Mouse (Mus musculus) gastrocnemius, postnatal 14 days (tissue): ENCODE measurements at regions not wholly inside any gene's neighbourhood (a gene's known extent, or its start where the extent isn't known, plus 50 kb on each side); places are given as distances from the start of the nearest gene placed in this dataset.
A peak's percentile ranks its signal among the peaks of the same experiment; 100 is the strongest.

Experiments
- DNase-seq: peaks from one replicate; pipeline ENCODE4 v3.0.0; 2021; ENCODE audit warnings: mixed read lengths
- intact Hi-C: fragments of 180-260 bp; cut with DNase I; formaldehyde crosslinking; loops from one replicate; pipeline ENCODE4 v1.15.1; 2025; ENCODE audit warnings: low total_unique reads

GRCm38 (mm10) chr3:143340032-143340431 lies 458.2 kb upstream of the Pkn2 start:
- intact Hi-C loops = no loop called here
- DNase-seq = no peak

GRCm38 (mm10) chr3:143333339-143333738 lies 451.5 kb upstream of the Pkn2 start:
- no peak for DNase-seq
- intact Hi-C loops = no loop called here

- intact Hi-C loops = no loop called here
- no peak for DNase-seq
These were observed 446.7 kb upstream of the Pkn2 start for GRCm38 (mm10) chr3:143328521-143328920.

GRCm38 (mm10) chr3:143327652-143328051 lies 445.8 kb upstream of the Pkn2 start:
- DNase-seq = no peak
- intact Hi-C loops = no loop called here

GRCm38 (mm10) chr3:143316457-143316856 lies 434.7 kb upstream of the Pkn2 start:
- peak; percentile 7 for DNase-seq
- intact Hi-C loops = no loop called here

- no peak for DNase-seq
- intact Hi-C loops = no loop called here
These were observed 410.0 kb upstream of the Pkn2 start for GRCm38 (mm10) chr3:143291793-143292192.

GRCm38 (mm10) chr3:143264132-143264531 lies 382.3 kb upstream of the Pkn2 start:
- DNase-seq = no peak
- intact Hi-C loops = no loop called here

- no peak for DNase-seq
- intact Hi-C loops = no loop called here
These were observed 370.8 kb upstream of the Pkn2 start for GRCm38 (mm10) chr3:143252643-143253042.

GRCm38 (mm10) chr3:143252008-143252407 lies 370.2 kb upstream of the Pkn2 start:
- DNase-seq = no peak

GRCm38 (mm10) chr3:143242691-143243090 lies 360.9 kb upstream of the Pkn2 start:
- intact Hi-C loops = no loop called here

More at GRCm38 (mm10) chr3:143252008-143252407, 370.2 kb upstream of the Pkn2 start:
- intact Hi-C loops = no loop called here

GRCm38 (mm10) chr3:143240545-143241383 lies 359.0 kb upstream of the Pkn2 start:
- intact Hi-C loops = no loop called here
- DNase-seq = no peak

More at GRCm38 (mm10) chr3:143242691-143243090, 360.9 kb upstream of the Pkn2 start:
- no peak for DNase-seq

- intact Hi-C loops = no loop called here
- DNase-seq = no peak
These were observed 356.7 kb upstream of the Pkn2 start for GRCm38 (mm10) chr3:143238546-143238945.

GRCm38 (mm10) chr3:143223999-143224729 lies 342.4 kb upstream of the Pkn2 start:
- DNase-seq = no peak
- intact Hi-C loops = no loop called here

- intact Hi-C loops = no loop called here
- DNase-seq = no peak
These were observed 311.6 kb upstream of the Pkn2 start for GRCm38 (mm10) chr3:143193263-143193970.

GRCm38 (mm10) chr3:143188931-143189330 lies 307.1 kb upstream of the Pkn2 start:
- intact Hi-C loops = no loop called here
- DNase-seq = no peak

GRCm38 (mm10) chr3:143173971-143174370 lies 292.2 kb upstream of the Pkn2 start:
- intact Hi-C loops = no loop called here
- DNase-seq = no peak

- intact Hi-C loops = no loop called here
- DNase-seq = no peak
These were observed 280.6 kb upstream of the Pkn2 start for GRCm38 (mm10) chr3:143162444-143162843.

- intact Hi-C loops = no loop called here
- no peak for DNase-seq
These were observed 280.2 kb upstream of the Pkn2 start for GRCm38 (mm10) chr3:143161993-143162392.

GRCm38 (mm10) chr3:143158568-143158967 lies 276.8 kb upstream of the Pkn2 start:
- intact Hi-C loops = no loop called here
- DNase-seq = no peak
